Mouse (Mus musculus): ENCODE measurements around the gene Zfp784. TPM values are rescaled to one million over a fixed set of nuclear protein-coding genes. Genes with fewer than 3 reads are reported as not detected.
A peak's percentile ranks its signal among the peaks of the same experiment; 100 is the strongest.

The Zfp784 gene
- polyA plus RNA-seq, 1 experiment from 2014 or later: 4.3 TPM

- 90% methylated on average over 7 of the region's 7 CpGs for whole genome bisulfite sequencing
- no peak for ATAC-seq (ENCODE audit: low FRiP score)
- Histone ChIP-seq H3K4me1 (replicated peaks; ENCODE audit: control insufficient read depth, insufficient read depth, low read length) (no peaks in the 10 kb centered on the region), H3K36me3 (ENCODE audit: control insufficient read depth, insufficient read depth, low read length) (peaks cover 18% of the 10 kb centered on the region), H3K9me3 (ENCODE audit: control insufficient read depth, low read length) (no peaks in the 10 kb centered on the region), H3K4me2 (replicated peaks; ENCODE audit: low read depth, low read length) (no peak overlapping the region), H3K27me3 (ENCODE audit: control insufficient read depth, insufficient read depth, low read length) (no peaks in the 10 kb centered on the region), H3K4me3 (ENCODE audit: low read depth, low read length) (no peak overlapping the region), H3K9ac (ENCODE audit: low read depth, low read length) (no peak overlapping the region), H3K27ac (ENCODE audit: low read depth, low read length) (no peak overlapping the region)
- no peak for DNase-seq (ENCODE audit: low spot score)
These were observed 1.2 kb downstream of the Zfp784 start for GRCm38 (mm10) chr7:5037026-5037425.

- Histone ChIP-seq H3K36me3 (ENCODE audit: control insufficient read depth, insufficient read depth, low read length) (peaks cover 27% of the 10 kb centered on the region), H3K4me1 (replicated peaks; ENCODE audit: control insufficient read depth, insufficient read depth, low read length) (no peaks in the 10 kb centered on the region), H3K4me2 (replicated peaks; ENCODE audit: low read depth, low read length) (no peak overlapping the region), H3K27me3 (ENCODE audit: control insufficient read depth, insufficient read depth, low read length) (no peaks in the 10 kb centered on the region), H3K9me3 (ENCODE audit: control insufficient read depth, low read length) (no peaks in the 10 kb centered on the region), H3K4me3 (ENCODE audit: low read depth, low read length) (no peak overlapping the region), H3K9ac (ENCODE audit: low read depth, low read length) (no peak overlapping the region), H3K27ac (ENCODE audit: low read depth, low read length) (no peak overlapping the region)
- WGBS: 93% methylated on average over 9 of the region's 9 CpGs
- ATAC-seq (ENCODE audit: low FRiP score) (no peak), DNase-seq (ENCODE audit: low spot score) (no peak)
These were observed 2.1 kb downstream of the Zfp784 start for GRCm38 (mm10) chr7:5036136-5036535.

GRCm38 (mm10) chr7:5035628-5036027 lies 2.6 kb downstream of the Zfp784 start:
- WGBS: 97% methylated on average over 17 of the region's 17 CpGs
- DNase-seq (ENCODE audit: low spot score) (no peak), ATAC-seq (ENCODE audit: low FRiP score) (no peak)
- Histone ChIP-seq H3K9me3 (ENCODE audit: control insufficient read depth, low read length) (peaks cover 3% of the 10 kb centered on the region), H3K9ac (ENCODE audit: low read depth, low read length) (no peak overlapping the region), H3K4me2 (replicated peaks; ENCODE audit: low read depth, low read length) (no peak overlapping the region), H3K27ac (ENCODE audit: low read depth, low read length) (no peak overlapping the region), H3K4me1 (replicated peaks; ENCODE audit: control insufficient read depth, insufficient read depth, low read length) (no peaks in the 10 kb centered on the region), H3K4me3 (ENCODE audit: low read depth, low read length) (no peak overlapping the region), H3K27me3 (ENCODE audit: control insufficient read depth, insufficient read depth, low read length) (no peaks in the 10 kb centered on the region), H3K36me3 (ENCODE audit: control insufficient read depth, insufficient read depth, low read length) (peaks cover 32% of the 10 kb centered on the region)

GRCm38 (mm10) chr7:5033818-5034217 lies 4.4 kb downstream of the Zfp784 start, which contains the start of gene 4632433K11Rik:
Gene 4632433K11Rik (plus strand): TSS chr7:5034118.
- 94% methylated on average over 3 of the region's 3 CpGs for WGBS
- Histone ChIP-seq H3K36me3 (ENCODE audit: control insufficient read depth, insufficient read depth, low read length) (peaks cover 48% of the 10 kb centered on the region), H3K9me3 (ENCODE audit: control insufficient read depth, low read length) (peaks cover 13% of the 10 kb centered on the region), H3K4me3 (ENCODE audit: low read depth, low read length) (no peak within 1 kb of the TSS), H3K4me1 (replicated peaks; ENCODE audit: control insufficient read depth, insufficient read depth, low read length) (no peaks in the 10 kb centered on the region), H3K4me2 (replicated peaks; ENCODE audit: low read depth, low read length) (no peak within 1 kb of the TSS), H3K9ac (ENCODE audit: low read depth, low read length) (no peak within 1 kb of the TSS), H3K27me3 (ENCODE audit: control insufficient read depth, insufficient read depth, low read length) (no peaks in the 10 kb centered on the region), H3K27ac (ENCODE audit: low read depth, low read length) (no peak within 1 kb of the TSS)
- DNase-seq (ENCODE audit: low spot score) (no peak), ATAC-seq (ENCODE audit: low FRiP score) (no peak)

GRCm38 (mm10) chr7:5031496-5031895 lies 6.8 kb downstream of the Zfp784 start:
- ATAC-seq (ENCODE audit: low FRiP score): no peak
- WGBS: 75% methylated on average over 46 of the region's 46 CpGs
- no peak overlapping the region for H3K27ac ChIP-seq (ENCODE audit: low read depth, low read length)
- DNase-seq (ENCODE audit: low spot score): no peak
- H3K4me2 ChIP-seq (replicated peaks; ENCODE audit: low read depth, low read length): no peak overlapping the region
- H3K36me3 ChIP-seq (ENCODE audit: control insufficient read depth, insufficient read depth, low read length): peaks cover 50% of the 10 kb centered on the region
- no peak overlapping the region for H3K4me3 ChIP-seq (ENCODE audit: low read depth, low read length)
- no peaks in the 10 kb centered on the region for H3K27me3 ChIP-seq (ENCODE audit: control insufficient read depth, insufficient read depth, low read length)
- H3K9me3 ChIP-seq (ENCODE audit: control insufficient read depth, low read length): peaks cover 13% of the 10 kb centered on the region
- no peaks in the 10 kb centered on the region for H3K4me1 ChIP-seq (replicated peaks; ENCODE audit: control insufficient read depth, insufficient read depth, low read length)
- H3K9ac ChIP-seq (ENCODE audit: low read depth, low read length): no peak overlapping the region

- peaks cover 50% of the 10 kb centered on the region for H3K36me3 ChIP-seq (ENCODE audit: control insufficient read depth, insufficient read depth, low read length)
- H3K27me3 ChIP-seq (ENCODE audit: control insufficient read depth, insufficient read depth, low read length): no peaks in the 10 kb centered on the region
- H3K4me1 ChIP-seq (replicated peaks; ENCODE audit: control insufficient read depth, insufficient read depth, low read length): no peaks in the 10 kb centered on the region
- DNase-seq (ENCODE audit: low spot score) (no peak), ATAC-seq (ENCODE audit: low FRiP score) (0 out of 2 replicates have a peak, but pooled peaks have one; percentile 10)
- H3K27ac ChIP-seq (ENCODE audit: low read depth, low read length): no peak overlapping the region
- H3K4me3 ChIP-seq (ENCODE audit: low read depth, low read length): no peak overlapping the region
- H3K9ac ChIP-seq (ENCODE audit: low read depth, low read length): no peak overlapping the region
- H3K9me3 ChIP-seq (ENCODE audit: control insufficient read depth, low read length): peaks cover 13% of the 10 kb centered on the region
- 82% methylated on average over 63 of the region's 63 CpGs for WGBS
- no peak overlapping the region for H3K4me2 ChIP-seq (replicated peaks; ENCODE audit: low read depth, low read length)
These were observed 7.5 kb downstream of the Zfp784 start for GRCm38 (mm10) chr7:5030554-5031275.

- peaks cover 13% of the 10 kb centered on the region for H3K9me3 ChIP-seq (ENCODE audit: control insufficient read depth, low read length)
- peaks cover 45% of the 10 kb centered on the region for H3K36me3 ChIP-seq (ENCODE audit: control insufficient read depth, insufficient read depth, low read length)
- H3K4me3 ChIP-seq (ENCODE audit: low read depth, low read length): no peak overlapping the region
- no peak overlapping the region for H3K27ac ChIP-seq (ENCODE audit: low read depth, low read length)
- no peaks in the 10 kb centered on the region for H3K27me3 ChIP-seq (ENCODE audit: control insufficient read depth, insufficient read depth, low read length)
- H3K4me1 ChIP-seq (replicated peaks; ENCODE audit: control insufficient read depth, insufficient read depth, low read length): no peaks in the 10 kb centered on the region
- WGBS: 92% methylated on average over 21 of the region's 21 CpGs
- H3K4me2 ChIP-seq (replicated peaks; ENCODE audit: low read depth, low read length): no peak overlapping the region
- no peak for DNase-seq (ENCODE audit: low spot score)
- no peak overlapping the region for H3K9ac ChIP-seq (ENCODE audit: low read depth, low read length)
- ATAC-seq (ENCODE audit: low FRiP score): no peak
These were observed 8.3 kb downstream of the Zfp784 start for GRCm38 (mm10) chr7:5029946-5030345.

- no peak for ATAC-seq (ENCODE audit: low FRiP score)
- Histone ChIP-seq H3K9me3 (ENCODE audit: control insufficient read depth, low read length) (peaks cover 13% of the 10 kb centered on the region), H3K4me3 (ENCODE audit: low read depth, low read length) (no peak overlapping the region), H3K9ac (ENCODE audit: low read depth, low read length) (no peak overlapping the region), H3K27ac (ENCODE audit: low read depth, low read length) (no peak overlapping the region), H3K4me1 (replicated peaks; ENCODE audit: control insufficient read depth, insufficient read depth, low read length) (no peaks in the 10 kb centered on the region), H3K36me3 (ENCODE audit: control insufficient read depth, insufficient read depth, low read length) (peaks cover 46% of the 10 kb centered on the region), H3K27me3 (ENCODE audit: control insufficient read depth, insufficient read depth, low read length) (no peaks in the 10 kb centered on the region), H3K4me2 (replicated peaks; ENCODE audit: low read depth, low read length) (no peak overlapping the region)
- WGBS: 95% methylated on average over 22 of the region's 22 CpGs
- no peak for DNase-seq (ENCODE audit: low spot score)
These were observed 8.7 kb downstream of the Zfp784 start for GRCm38 (mm10) chr7:5029543-5029942.

GRCm38 (mm10) chr7:5021197-5021596 lies 17.0 kb downstream of the Zfp784 start:
- WGBS: 54% methylated on average over 5 of the region's 5 CpGs
- peaks cover 4% of the 10 kb centered on the region; the same call in 1 of the 2 replicates for H3K36me3 ChIP-seq (ENCODE audit: control insufficient read depth, insufficient read depth, low read length)
- peak overlapping the region; percentile 96 for H3K9ac ChIP-seq (ENCODE audit: low read depth, low read length)
- no peak overlapping the region for H3K27ac ChIP-seq (ENCODE audit: low read depth, low read length)
- H3K4me1 ChIP-seq (replicated peaks; ENCODE audit: control insufficient read depth, insufficient read depth, low read length): 0 out of 2 replicates have a peak, but pooled peaks cover 2% of the 10 kb centered on the region
- no peak for DNase-seq (ENCODE audit: low spot score)
- H3K4me3 ChIP-seq (ENCODE audit: low read depth, low read length): peak overlapping the region; percentile 87
- H3K9me3 ChIP-seq (ENCODE audit: control insufficient read depth, low read length): no peaks in the 10 kb centered on the region
- no peak for ATAC-seq (ENCODE audit: low FRiP score)
- H3K4me2 ChIP-seq (replicated peaks; ENCODE audit: low read depth, low read length): peak overlapping the region; percentile 81
- no peaks in the 10 kb centered on the region for H3K27me3 ChIP-seq (ENCODE audit: control insufficient read depth, insufficient read depth, low read length)

Data from hindbrain, embryonic 11.5 days (tissue).